Mouse (Mus musculus) brain, embryonic 14.5 days (tissue): ENCODE data around the gene Map3k7cl.

Source experiments
- CTCF ChIP-seq: fragments of 200-500 bp; IDR thresholded peaks from 2 replicates; pipeline ENCODE4 v1.5.1; 2012; ENCODE audit warnings: inconsistent platforms, mild to moderate bottlenecking, moderate library complexity, borderline replicate concordance; ENCODE audit not compliant: insufficient read depth, insufficient read length; ENCODE audit errors: extremely low read depth
- POLR2A ChIP-seq: fragments of 200-500 bp; IDR thresholded peaks from 2 replicates; pipeline ENCODE4 v1.6.1; 2012; ENCODE audit warnings: mild to moderate bottlenecking, inconsistent platforms, borderline replicate concordance; ENCODE audit not compliant: poor library complexity, insufficient read depth, insufficient read length, severe bottlenecking; ENCODE audit errors: extremely low read depth

DNA sequence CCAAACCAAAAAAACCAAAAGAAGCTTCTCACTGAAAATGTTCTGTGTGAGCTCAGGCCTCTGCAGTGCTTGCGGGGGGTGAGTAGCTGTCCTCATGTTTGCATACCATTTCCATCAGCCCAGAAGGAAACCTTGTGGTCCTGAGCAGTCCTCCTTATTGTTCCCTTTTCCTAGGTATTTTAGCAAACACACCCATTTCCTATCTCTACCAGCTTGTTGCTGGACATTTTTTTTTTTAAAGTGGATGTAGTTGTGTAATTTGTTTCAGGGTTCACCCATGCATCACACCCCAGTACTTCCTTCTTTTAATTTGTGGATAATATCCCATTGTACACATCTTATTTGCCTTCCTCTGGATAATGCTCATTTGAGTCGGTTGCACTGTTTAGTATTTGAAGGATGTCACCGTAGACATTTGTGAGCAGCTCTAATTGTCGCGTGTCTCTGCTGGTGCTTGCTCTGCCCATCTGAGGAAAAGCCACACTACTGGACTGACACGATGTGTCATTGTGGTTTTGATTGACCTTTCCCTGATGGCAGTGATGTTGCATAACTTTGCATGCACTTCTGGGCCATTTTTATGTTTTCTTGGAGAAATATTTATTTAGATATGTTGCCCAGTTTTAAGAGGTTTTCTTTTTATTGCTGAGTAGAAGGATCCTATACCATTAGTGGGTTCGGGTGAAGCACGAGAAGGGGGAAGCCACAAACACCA, 32.6 kb downstream of the Map3k7cl start:
- no peak for TF ChIP-seq CTCF
- TF ChIP-seq POLR2A, result no peak
